Mouse (Mus musculus): ENCODE measurements around the gene Cdc42ep1.
"Not testable (repeated sequence)": the region's sequence is repeated elsewhere in the genome, so short reads cannot be mapped to it uniquely, and the experiment has no call there.

Gene Cdc42ep1

GRCm38 (mm10) chr15:78878792-78879516 lies 36.5 kb downstream of the Cdc42ep1 start:
- not testable (repeated sequence) for DNase-seq (ENCODE audit: low spot score)

GRCm38 (mm10) chr15:78880432-78880831 lies 38.0 kb downstream of the Cdc42ep1 start:
- no peak for DNase-seq (ENCODE audit: low spot score)

- no peak for DNase-seq (ENCODE audit: low spot score)
Observed at GRCm38 (mm10) chr15:78881828-78882227, 39.4 kb downstream of the Cdc42ep1 start.

GRCm38 (mm10) chr15:78889401-78889853 lies 47.0 kb downstream of the Cdc42ep1 start:
- no peak for DNase-seq (ENCODE audit: low spot score)

GRCm38 (mm10) chr15:78892440-78892839 lies 50.0 kb downstream of the Cdc42ep1 start:
- no peak for DNase-seq (ENCODE audit: low spot score)

GRCm38 (mm10) chr15:78894726-78895125 lies 52.3 kb downstream of the Cdc42ep1 start:
- DNase-seq (ENCODE audit: low spot score), result no peak

- no peak for DNase-seq (ENCODE audit: low spot score)
Observed at GRCm38 (mm10) chr15:78895741-78896140, 53.3 kb downstream of the Cdc42ep1 start.

GRCm38 (mm10) chr15:78896149-78896548 lies 53.7 kb downstream of the Cdc42ep1 start:
- no peak for DNase-seq (ENCODE audit: low spot score)

GRCm38 (mm10) chr15:78897488-78897887 lies 55.1 kb downstream of the Cdc42ep1 start:
- no peak for DNase-seq (ENCODE audit: low spot score)

GRCm38 (mm10) chr15:78898507-78899001 lies 56.1 kb downstream of the Cdc42ep1 start:
- no peak for DNase-seq (ENCODE audit: low spot score)

- no peak for DNase-seq (ENCODE audit: low spot score)
Observed at GRCm38 (mm10) chr15:78899409-78899739, 57.0 kb downstream of the Cdc42ep1 start, which contains the start of gene Gm49510. TSS of gene Gm49510 (plus strand) at chr15:78899667.

- DNase-seq (ENCODE audit: low spot score), result peak; percentile 65
Observed at GRCm38 (mm10) chr15:78899740-78900584, 57.5 kb downstream of the Cdc42ep1 start, which contains the start of gene Sh3bp1. TSS of gene Sh3bp1 (plus strand) at chr15:78899768.

Data from urinary bladder, postnatal 25 days (tissue).